ENCODE assay signal across 33 mouse cellular contexts in genomic region chr10:71142568-71142967, GRCm38 (mm10).
"Had no signal": no experiment of that assay in that cellular context is flagged by ENCODE, and none has a peak within 500 bp of the region (broad histone marks: within the 10 kb centered on the region; RNA-seq: fewer than 3 reads in every experiment).

No protein-coding gene starts in this region.

- DNase-seq: heart, postnatal 14 days; heart, postnatal 36 days; kidney, adult 11 months; kidney, adult 18-20 months; kidney, adult 2 months; kidney, adult 8-10 months; kidney, adult 9 months; kidney, postnatal 10 days; kidney, postnatal 14 days; kidney, postnatal 25 days; kidney, postnatal 36 days; kidney, postnatal 4 days; layer of hippocampus, adult 9-11 months; layer of hippocampus, postnatal 36 days had no signal

- H3K9ac ChIP-seq: heart, embryonic 12.5 days; heart, embryonic 13.5 days; heart, embryonic 15.5 days; hindbrain, embryonic 12.5 days; hindbrain, embryonic 13.5 days; hindbrain, embryonic 14.5 days; hindbrain, embryonic 15.5 days; intestine, embryonic 15.5 days; kidney, embryonic 15.5 days had no signal

- H3K4me1 ChIP-seq: hindbrain, embryonic 13.5 days; hindbrain, embryonic 15.5 days had no signal

- H3K27ac ChIP-seq: heart, embryonic 13.5 days; heart, embryonic 15.5 days; hindbrain, embryonic 10.5 days; hindbrain, embryonic 12.5 days; hindbrain, embryonic 13.5 days; hindbrain, embryonic 14.5 days; hindbrain, embryonic 15.5 days; hindbrain, postnatal 0 days; intestine, embryonic 15.5 days; kidney, embryonic 15.5 days; kidney, postnatal 0 days; layer of hippocampus, adult 2 months; left cerebral cortex, adult 2 months had no signal

- H3K36me3 ChIP-seq: heart, embryonic 15.5 days; hindbrain, embryonic 10.5 days; hindbrain, embryonic 12.5 days; hindbrain, embryonic 13.5 days; hindbrain, embryonic 15.5 days; intestine, embryonic 15.5 days; kidney, embryonic 15.5 days had no signal

- H3K4me3 ChIP-seq: heart, embryonic 12.5 days; heart, embryonic 13.5 days; heart, embryonic 15.5 days; hindbrain, embryonic 10.5 days; hindbrain, embryonic 12.5 days; hindbrain, embryonic 13.5 days; hindbrain, embryonic 15.5 days; intestine, embryonic 15.5 days; kidney, embryonic 15.5 days; layer of hippocampus, adult 2 months; left cerebral cortex, adult 2 months had no signal

- H3K9me3 ChIP-seq: heart, embryonic 15.5 days; hindbrain, embryonic 13.5 days; hindbrain, embryonic 15.5 days; intestine, embryonic 15.5 days; kidney, embryonic 15.5 days had no signal

- ATAC-seq: hindbrain, embryonic 16.5 days; hindbrain, postnatal 0 days; inflammation-experienced regulatory T-cells, adult 6 months; intestine, embryonic 15.5 days; intestine, embryonic 16.5 days; intestine, postnatal 0 days had no signal

- H3K27me3 ChIP-seq: heart, embryonic 12.5 days; heart, embryonic 13.5 days; heart, embryonic 15.5 days; hindbrain, embryonic 12.5 days; hindbrain, embryonic 13.5 days; hindbrain, embryonic 15.5 days; intestine, embryonic 15.5 days; kidney, embryonic 15.5 days had no signal

- H3K4me2 ChIP-seq: heart, embryonic 11.5 days; heart, embryonic 12.5 days; heart, embryonic 13.5 days; heart, embryonic 15.5 days; hindbrain, embryonic 12.5 days; hindbrain, embryonic 13.5 days; hindbrain, embryonic 14.5 days; hindbrain, embryonic 15.5 days; intestine, embryonic 15.5 days; kidney, embryonic 15.5 days had no signal
